Mouse (Mus musculus) small intestine, adult 2 months (tissue): Measurements from ENCODE around the gene Ppp1r1a. TPM values are rescaled to one million over a fixed set of nuclear protein-coding genes. Genes with fewer than 3 reads are reported as not detected.

ENCODE experiments used
- H3K27ac ChIP-seq: fragments of 200-500 bp; 2 replicates; pipeline ENCODE4 v1.5.1; 2012; ENCODE audit warnings: low read depth, low read length, control low read depth, inconsistent platforms; ENCODE audit not compliant: insufficient read depth
- H3K27me3 ChIP-seq: fragments of 200-500 bp; 2 replicates; pipeline ENCODE4 v1.6.1; 2012; ENCODE audit warnings: mild to moderate bottlenecking, moderate library complexity, low read length, inconsistent platforms; ENCODE audit not compliant: control insufficient read depth, insufficient read depth
- H3K36me3 ChIP-seq: fragments of 200-500 bp; 2 replicates; pipeline ENCODE4 v1.6.1; 2012; ENCODE audit warnings: mild to moderate bottlenecking, low read length, control low read depth, inconsistent platforms; ENCODE audit not compliant: control insufficient read depth, insufficient read depth
- H3K4me1 ChIP-seq: fragments of 200-500 bp; 2 replicates; pipeline ENCODE4 v1.6.1; 2012; ENCODE audit warnings: low read length, inconsistent platforms, mixed read lengths; ENCODE audit not compliant: control insufficient read depth, insufficient read depth, insufficient read length
- H3K4me3 ChIP-seq: fragments of 200-500 bp; 2 replicates; pipeline ENCODE4 v1.5.1; 2012; ENCODE audit warnings: low read depth, mild to moderate bottlenecking, control low read depth, inconsistent platforms, low read length, moderate library complexity
- CTCF ChIP-seq: fragments of 200-500 bp; IDR thresholded peaks from 2 replicates; pipeline ENCODE4 v1.5.1; 2012; ENCODE audit warnings: low read depth, mild to moderate bottlenecking, control low read depth, inconsistent platforms, low read length, moderate library complexity, mixed read lengths; ENCODE audit not compliant: insufficient replicate concordance, insufficient read length; ENCODE audit errors: extremely low read depth
- POLR2A ChIP-seq: fragments of 200-500 bp; IDR thresholded peaks from 2 replicates; pipeline ENCODE4 v1.6.1; 2012; ENCODE audit warnings: low read depth, mild to moderate bottlenecking, control low read depth, inconsistent platforms, low read length, moderate library complexity
- WGBS: fragments of 180-500 bp; shearing (Covaris S2); methylation state at CpG from one replicate; pipeline ENCODE4 v1.1.7; 2018; 5-methylcytosine and 5-hydroxymethylcytosine counted together
- polyA plus RNA-seq: library from polyadenylated mRNA; depleted of rRNA; stranded (reverse); fragments of >200 nt; gene quantifications from 2 replicates; pipeline ENCODE4 v1.2.3, GENCODE M21; 2012

The Ppp1r1a gene
- polyA plus RNA-seq, 1 experiment, result 2.7 TPM

- Histone ChIP-seq H3K36me3 (no peaks in the 10 kb centered on the region), H3K4me1 (0 out of 2 replicates have a peak, but pooled peaks cover 2% of the 10 kb centered on the region), H3K4me3 (no peak overlapping the region), H3K27me3 (peaks cover 7% of the 10 kb centered on the region), H3K27ac (no peak overlapping the region)
- no peak for TF ChIP-seq POLR2A
- TF ChIP-seq CTCF, result no peak
Observed at GRCm38 (mm10) chr15:103542526-103542925, 4.7 kb upstream of the Ppp1r1a start.

- WGBS, result 74% methylated on average over 1 of the region's 1 CpGs
- Histone ChIP-seq H3K27ac (no peak overlapping the region), H3K27me3 (peaks cover 20% of the 10 kb centered on the region), H3K36me3 (no peaks in the 10 kb centered on the region), H3K4me3 (no peak overlapping the region), H3K4me1 (0 out of 2 replicates have a peak, but pooled peaks cover 4% of the 10 kb centered on the region)
- TF ChIP-seq POLR2A, result no peak
Observed at GRCm38 (mm10) chr15:103540646-103541045, 2.8 kb upstream of the Ppp1r1a start.

- no peak for TF ChIP-seq CTCF
- no peak for TF ChIP-seq POLR2A
- peaks cover 20% of the 10 kb centered on the region for H3K27me3 ChIP-seq
- no peaks in the 10 kb centered on the region for H3K36me3 ChIP-seq
- WGBS, result 86% methylated on average over 2 of the region's 2 CpGs
- 0 out of 2 replicates have a peak, but pooled peaks cover 4% of the 10 kb centered on the region for H3K4me1 ChIP-seq
- H3K4me3 ChIP-seq, result no peak overlapping the region
- H3K27ac ChIP-seq, result no peak overlapping the region
Observed at GRCm38 (mm10) chr15:103539259-103539658, 1.5 kb upstream of the Ppp1r1a start.

GRCm38 (mm10) chr15:103537011-103537821, 587 bp downstream of the Ppp1r1a start:
- Histone ChIP-seq H3K27ac (no peak overlapping the region), H3K36me3 (no peaks in the 10 kb centered on the region), H3K4me1 (0 out of 2 replicates have a peak, but pooled peaks cover 4% of the 10 kb centered on the region), H3K27me3 (peaks cover 20% of the 10 kb centered on the region), H3K4me3 (peak overlapping the region; percentile 62)
- 10% methylated on average over 37 of the region's 37 CpGs for WGBS
- no peak for TF ChIP-seq CTCF
- no peak for TF ChIP-seq POLR2A

- no peak overlapping the region for H3K27ac ChIP-seq
- H3K36me3 ChIP-seq, result no peaks in the 10 kb centered on the region
- peaks cover 20% of the 10 kb centered on the region for H3K27me3 ChIP-seq
- H3K4me1 ChIP-seq, result 0 out of 2 replicates have a peak, but pooled peaks cover 4% of the 10 kb centered on the region
- TF ChIP-seq POLR2A (no peak), CTCF (no peak)
- no peak overlapping the region for H3K4me3 ChIP-seq
- WGBS, result 37% methylated on average over 2 of the region's 2 CpGs
Observed at GRCm38 (mm10) chr15:103536456-103536855, 1.3 kb downstream of the Ppp1r1a start.

- Histone ChIP-seq H3K27ac (no peak overlapping the region), H3K27me3 (peaks cover 20% of the 10 kb centered on the region), H3K4me3 (no peak overlapping the region), H3K36me3 (no peaks in the 10 kb centered on the region), H3K4me1 (0 out of 2 replicates have a peak, but pooled peaks cover 4% of the 10 kb centered on the region)
- 74% methylated on average over 1 of the region's 1 CpGs for WGBS
- TF ChIP-seq CTCF, result no peak
- no peak for TF ChIP-seq POLR2A
Observed at GRCm38 (mm10) chr15:103535786-103536185, 2.0 kb downstream of the Ppp1r1a start.

GRCm38 (mm10) chr15:103535030-103535429, 2.8 kb downstream of the Ppp1r1a start:
- TF ChIP-seq CTCF (no peak), POLR2A (no peak)
- H3K4me1 ChIP-seq, result 0 out of 2 replicates have a peak, but pooled peaks cover 4% of the 10 kb centered on the region
- H3K36me3 ChIP-seq, result no peaks in the 10 kb centered on the region
- H3K27ac ChIP-seq, result no peak overlapping the region
- 83% methylated on average over 2 of the region's 2 CpGs for WGBS
- H3K4me3 ChIP-seq, result no peak overlapping the region
- H3K27me3 ChIP-seq, result peaks cover 20% of the 10 kb centered on the region
